ENCODE assay signal across 9 mouse cellular contexts in the genomic region with DNA sequence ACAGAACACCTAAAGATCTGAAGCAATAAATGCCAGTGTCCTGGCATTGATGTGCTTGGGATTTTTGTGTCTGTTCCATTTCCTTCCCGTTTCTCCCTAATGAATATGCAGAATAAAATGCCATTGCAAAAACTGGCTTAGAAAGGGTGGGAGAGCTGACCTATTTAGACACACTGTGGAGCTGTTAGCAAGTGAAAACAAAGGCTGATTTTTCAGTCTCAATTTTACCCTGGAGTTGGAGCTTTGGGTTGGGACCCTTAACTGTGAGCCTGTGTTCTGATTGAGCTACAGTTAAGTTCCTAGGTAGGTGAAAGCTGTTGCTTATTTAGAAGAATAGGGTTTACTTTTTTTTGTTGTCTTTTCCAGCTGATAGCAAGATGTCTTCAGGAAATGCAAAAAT. TPM values are rescaled to one million over a fixed set of nuclear protein-coding genes. Genes with fewer than 3 reads are reported as not detected.
DNase-seq lines count a peak whose midpoint lies in the region; ATAC-seq lines count a peak whose summit lies in the region.
"Had no signal": no experiment of that assay in that cellular context is flagged by ENCODE, and none has a peak within 500 bp of the region (broad histone marks: within the 10 kb centered on the region; RNA-seq: fewer than 3 reads in every experiment).

No protein-coding gene starts in this region.

- 41% methylated on average over 1 of the region's 1 CpGs for WGBS in heart, embryonic 13.5 days
- 22% methylated on average over 1 of the region's 1 CpGs for WGBS in hindbrain, embryonic 13.5 days
- 31% methylated on average over 1 of the region's 1 CpGs for WGBS in midbrain, embryonic 12.5 days

- H3K4me3 ChIP-seq in heart, embryonic 13.5 days = peak overlapping the region; percentile 84
- peak overlapping the region; percentile 62 for H3K4me3 ChIP-seq in hindbrain, embryonic 13.5 days
- H3K4me3 ChIP-seq in midbrain, embryonic 12.5 days = peak overlapping the region; percentile 68

- H3K36me3 ChIP-seq in heart, embryonic 13.5 days = peaks cover 49% of the 10 kb centered on the region
- peaks cover 12% of the 10 kb centered on the region; the same call in 1 of the 2 replicates for H3K36me3 ChIP-seq in hindbrain, embryonic 13.5 days
- H3K36me3 ChIP-seq in midbrain, embryonic 12.5 days = peaks cover 31% of the 10 kb centered on the region

- no peak for ATAC-seq in heart, embryonic 13.5 days (ENCODE audit: extremely low read depth, insufficient number of reproducible peaks, low FRiP score, low TSS enrichment)
- ATAC-seq in hindbrain, embryonic 13.5 days (ENCODE audit: low FRiP score) = no peak
- ATAC-seq in midbrain, embryonic 12.5 days (ENCODE audit: low FRiP score, low read depth) = no peak

- peak overlapping the region; percentile 93 for H3K9ac ChIP-seq in heart, embryonic 13.5 days
- peak overlapping the region; percentile 76 for H3K9ac ChIP-seq in hindbrain, embryonic 13.5 days
- H3K9ac ChIP-seq in midbrain, embryonic 12.5 days (replicated peaks) = peak overlapping the region; percentile 65; the same call in 1 of the 2 replicates

- H3K27ac ChIP-seq in heart, embryonic 13.5 days (replicated peaks) = peak overlapping the region; percentile 25; the same call in 1 of the 2 replicates
- no peak overlapping the region for H3K27ac ChIP-seq in hindbrain, embryonic 13.5 days
- no peak overlapping the region for H3K27ac ChIP-seq in midbrain, embryonic 12.5 days (replicated peaks)

- no peak for DNase-seq in heart, postnatal 25 days (ENCODE audit: low spot score)
- DNase-seq in NIH3T3 (ENCODE audit: low read depth) = peak; percentile 19
- DNase-seq in right cerebral cortex, postnatal 10 days (ENCODE audit: low spot score in 2 of 2) = no peak
- no peak for DNase-seq in left cerebral cortex, adult 18-20 months (ENCODE audit: low spot score in 2 of 2)
- no peak for DNase-seq in gastrocnemius, adult 18-20 months (ENCODE audit: low spot score)
- DNase-seq: cerebellum, adult 9-10 months had no signal

- intact Hi-C loops in heart, postnatal 25 days (cut with DNase I) = loop anchor here (5.0 kb wide), 1 partner anchor 35 kb away; the partner anchor contains the start of gene Akr1a1

- no peaks in the 10 kb centered on the region for H3K27me3 ChIP-seq in heart, embryonic 13.5 days (replicated peaks)
- no peaks in the 10 kb centered on the region for H3K27me3 ChIP-seq in hindbrain, embryonic 13.5 days
- no peaks in the 10 kb centered on the region for H3K27me3 ChIP-seq in midbrain, embryonic 12.5 days

- H3K9me3 ChIP-seq in heart, embryonic 13.5 days = no peaks in the 10 kb centered on the region
- H3K9me3 ChIP-seq in hindbrain, embryonic 13.5 days = no peaks in the 10 kb centered on the region
- no peaks in the 10 kb centered on the region for H3K9me3 ChIP-seq in midbrain, embryonic 12.5 days

- peaks cover 31% of the 10 kb centered on the region for H3K4me1 ChIP-seq in heart, embryonic 13.5 days
- H3K4me1 ChIP-seq in hindbrain, embryonic 13.5 days (replicated peaks) = peaks cover 18% of the 10 kb centered on the region
- peaks cover 21% of the 10 kb centered on the region for H3K4me1 ChIP-seq in midbrain, embryonic 12.5 days

- H3K4me2 ChIP-seq in heart, embryonic 13.5 days = peak overlapping the region; percentile 91
- H3K4me2 ChIP-seq in hindbrain, embryonic 13.5 days = peak overlapping the region; percentile 77
- H3K4me2 ChIP-seq in midbrain, embryonic 12.5 days (replicated peaks) = peak overlapping the region; percentile 64

RNA-seq across cellular contexts. Expression of gene Prdx1, which starts 1.7 kb away (rescaled TPM):
- 967 and 1,034 TPM in 2 replicates for polyA plus RNA-seq in heart, embryonic 13.5 days (2015; fragmentation: Nextera tagmentation; extraction: Ambion mirVana)
- 100 to 1,000 TPM; 429 to 473 TPM for total RNA-seq in heart, postnatal 25 days (2021)
- polyA plus RNA-seq in hindbrain, embryonic 13.5 days (2015; fragmentation: Nextera tagmentation; extraction: Ambion mirVana) = 475 TPM in 2 replicates
- polyA plus RNA-seq in midbrain, embryonic 12.5 days (2016; fragmentation: Nextera tagmentation; extraction: Ambion mirVana) = 740 and 818 TPM in 2 replicates
- total RNA-seq in left cerebral cortex, adult 18-20 months (2021) = 100 to 1,000 TPM; 145 to 162 TPM
- total RNA-seq in gastrocnemius, adult 18-20 months (2021) = 100 to 1,000 TPM; 267 to 272 TPM

RNA-seq across cellular contexts. Expression of gene Mmachc, which starts 21.2 kb away (rescaled TPM):
- 33.5 and 35.1 TPM in 2 replicates for polyA plus RNA-seq in heart, embryonic 13.5 days (2015; fragmentation: Nextera tagmentation; extraction: Ambion mirVana)
- 10 to 100 TPM; 57.6 TPM for total RNA-seq in heart, postnatal 25 days (2021)
- polyA plus RNA-seq in hindbrain, embryonic 13.5 days (2015; fragmentation: Nextera tagmentation; extraction: Ambion mirVana) = 24.3 and 29.7 TPM in 2 replicates
- 32.0 and 35.7 TPM in 2 replicates for polyA plus RNA-seq in midbrain, embryonic 12.5 days (2016; fragmentation: Nextera tagmentation; extraction: Ambion mirVana)
- 10 to 100 TPM; 16.1 to 17.5 TPM for total RNA-seq in left cerebral cortex, adult 18-20 months (2021)
- 10 to 100 TPM; 33.3 to 34.9 TPM for total RNA-seq in gastrocnemius, adult 18-20 months (2021)

RNA-seq across cellular contexts. Expression of gene Ccdc163, which starts 21.3 kb away (rescaled TPM):
- polyA plus RNA-seq in heart, embryonic 13.5 days (2015; fragmentation: Nextera tagmentation; extraction: Ambion mirVana) = 17.9 and 20.2 TPM in 2 replicates
- total RNA-seq in heart, postnatal 25 days (2021) = 1 to 10 TPM; 5.5 to 5.6 TPM
- polyA plus RNA-seq in hindbrain, embryonic 13.5 days (2015; fragmentation: Nextera tagmentation; extraction: Ambion mirVana) = 16.6 and 19.3 TPM in 2 replicates
- polyA plus RNA-seq in midbrain, embryonic 12.5 days (2016; fragmentation: Nextera tagmentation; extraction: Ambion mirVana) = 27.6 and 28.9 TPM in 2 replicates
- 1 to 10 TPM; 5.5 to 6.2 TPM for total RNA-seq in left cerebral cortex, adult 18-20 months (2021)
- 1 to 10 TPM; 2.2 to 2.6 TPM for total RNA-seq in gastrocnemius, adult 18-20 months (2021)

RNA-seq across cellular contexts. Expression of gene Tesk2, which starts 33.7 kb away (rescaled TPM):
- polyA plus RNA-seq in heart, embryonic 13.5 days (2015; fragmentation: Nextera tagmentation; extraction: Ambion mirVana) = 3.0 and 3.2 TPM in 2 replicates
- 1 to 10 TPM; 2.3 to 2.5 TPM for total RNA-seq in heart, postnatal 25 days (2021)
- polyA plus RNA-seq in hindbrain, embryonic 13.5 days (2015; fragmentation: Nextera tagmentation; extraction: Ambion mirVana) = 3.2 and 3.7 TPM in 2 replicates
- 5.3 and 5.7 TPM in 2 replicates for polyA plus RNA-seq in midbrain, embryonic 12.5 days (2016; fragmentation: Nextera tagmentation; extraction: Ambion mirVana)
- total RNA-seq in left cerebral cortex, adult 18-20 months (2021) = 1 to 10 TPM; 3.6 to 4.5 TPM
- 1 to 10 TPM; 1.6 to 1.8 TPM for total RNA-seq in gastrocnemius, adult 18-20 months (2021)

RNA-seq across cellular contexts. Expression of gene Akr1a1, which starts 35.6 kb away (rescaled TPM):
- 580 and 636 TPM in 2 replicates for polyA plus RNA-seq in heart, embryonic 13.5 days (2015; fragmentation: Nextera tagmentation; extraction: Ambion mirVana)
- 100 to 1,000 TPM; 277 to 278 TPM for total RNA-seq in heart, postnatal 25 days (2021)
- 666 and 678 TPM in 2 replicates for polyA plus RNA-seq in hindbrain, embryonic 13.5 days (2015; fragmentation: Nextera tagmentation; extraction: Ambion mirVana)
- 463 and 513 TPM in 2 replicates for polyA plus RNA-seq in midbrain, embryonic 12.5 days (2016; fragmentation: Nextera tagmentation; extraction: Ambion mirVana)
- total RNA-seq in left cerebral cortex, adult 18-20 months (2021) = 100 to 1,000 TPM; 419 to 426 TPM
- total RNA-seq in gastrocnemius, adult 18-20 months (2021) = 100 to 1,000 TPM; 182 to 198 TPM
